Mouse (Mus musculus) layer of hippocampus, postnatal 10 days (tissue): Measurements from ENCODE around the gene Eri3. TPM values are rescaled to one million over a fixed set of nuclear protein-coding genes. Genes with fewer than 3 reads are reported as not detected.

Source experiments
- DNase-seq, 2 experiments: peaks; one replicate each; pipeline ENCODE4 v3.0.0; 2021; ENCODE audit warnings: low spot score in 2 of 2
- microRNA-seq, 2 experiments: library from miRNA; unstranded; fragments of <30 nt; microRNA quantifications; one replicate each; pipeline ENCODE4 v1.2.0; 2021
- total RNA-seq, 2 experiments: library from RNA; stranded (reverse); gene quantifications; 2 replicates each; pipeline ENCODE4 v1.2.3; 2021

Eri3 gene
- total RNA-seq, 2 experiments from 2014 or later, result 217 to 237 TPM

GRCm38 (mm10) chr4:117713303-117714098 lies 163.3 kb downstream of the Eri3 start:
- DNase-seq, result no peak

Small RNA genes within 50 kb of the gene (microRNA-seq; reads per million reads assigned to microRNA genes)
- gene Gm25559, result 0 reads per million in 2 experiments

Other genes starting within 250 kb of the Eri3 start
- 100 to 1,000 TPM; 129 to 148 TPM for gene Rnf220, start 53.3 kb upstream of the Eri3 start, total RNA-seq
- gene Dmap1, start 131.9 kb downstream of the Eri3 start, total RNA-seq, result 10 to 100 TPM; 39.8 to 43.0 TPM
- gene Gm12845, start 174.0 kb downstream of the Eri3 start, total RNA-seq, result not detected
- gene Klf17, start 215.3 kb downstream of the Eri3 start, total RNA-seq, result not detected